Mouse (Mus musculus) stomach, postnatal 0 days (tissue): ENCODE results near the gene 2210408I21Rik. TPM values are rescaled to one million over a fixed set of nuclear protein-coding genes. Genes with fewer than 3 reads are reported as not detected.
"Not testable (repeated sequence)": the region's sequence is repeated elsewhere in the genome, so short reads cannot be mapped to it uniquely, and the experiment has no call there.

Experiments
- ATAC-seq: fragments of 200-750 bp; cut with Nextera tagmentation; 2 replicates; pipeline ENCODE4 v1.8.0; 2017; ENCODE audit not compliant: low FRiP score, low TSS enrichment
- DNase-seq: peaks from one replicate; pipeline ENCODE4 v3.0.0-alpha.2; 2016; ENCODE audit warnings: low spot score
- H3K27ac ChIP-seq: fragments of 300-500 bp; sonication (generic); replicated peaks from 2 replicates; pipeline ENCODE4 v1.5.1; 2014; ENCODE audit warnings: mild to moderate bottlenecking, control low read depth
- H3K27me3 ChIP-seq: fragments of 300-500 bp; sonication (generic); 2 replicates; pipeline ENCODE4 v1.6.1; 2014; ENCODE audit warnings: low read length; ENCODE audit not compliant: control insufficient read depth, insufficient read depth
- H3K36me3 ChIP-seq: fragments of 300-500 bp; sonication (generic); 2 replicates; pipeline ENCODE4 v1.6.1; 2014; ENCODE audit warnings: low read length, mixed read lengths; ENCODE audit not compliant: control insufficient read depth, insufficient read depth
- H3K4me1 ChIP-seq: fragments of 300-500 bp; sonication (generic); replicated peaks from 2 replicates; pipeline ENCODE4 v1.6.1; 2014; ENCODE audit warnings: antibody characterized with exemption; ENCODE audit not compliant: control insufficient read depth, insufficient read depth
- H3K4me2 ChIP-seq: fragments of 300-500 bp; sonication (generic); replicated peaks from 2 replicates; pipeline ENCODE4 v1.6.1; 2014; ENCODE audit warnings: low read depth, mild to moderate bottlenecking, control low read depth, moderate library complexity
- H3K4me3 ChIP-seq: fragments of 300-500 bp; sonication (generic); 2 replicates; pipeline ENCODE4 v1.5.1; 2014; ENCODE audit warnings: low read depth, low read length, control low read depth
- H3K9ac ChIP-seq: fragments of 300-500 bp; sonication (generic); 2 replicates; pipeline ENCODE4 v1.6.1; 2014; ENCODE audit warnings: mild to moderate bottlenecking, low read length, control low read depth, mixed read lengths
- H3K9me3 ChIP-seq: fragments of 300-500 bp; sonication (generic); 2 replicates; pipeline ENCODE4 v1.6.1; 2016; ENCODE audit warnings: low read length; ENCODE audit not compliant: control insufficient read depth
- CTCF ChIP-seq: IDR thresholded peaks from 2 replicates; pipeline ENCODE4 v1.5.1; 2016; ENCODE audit warnings: antibody characterized with exemption, low read depth, mild to moderate bottlenecking, moderate library complexity
- EP300 ChIP-seq: optimal IDR thresholded peaks from 2 replicates; pipeline ENCODE3; 2016; ENCODE audit warnings: antibody characterized with exemption
- WGBS: fragments of 180-500 bp; shearing (Covaris S2); extraction: QIAGEN DNeasy Blood & Tissue Kit; methylation state at CpG from one replicate; pipeline ENCODE4 v1.1.7; 2014; 5-methylcytosine and 5-hydroxymethylcytosine counted together
- polyA plus RNA-seq: library from polyadenylated mRNA; unstranded; fragments of >200 nt; fragmentation: Nextera tagmentation; extraction: Ambion mirVana; gene quantifications from 2 replicates; pipeline ENCODE4 v1.2.1, GENCODE M21; 2015

Gene 2210408I21Rik
- polyA plus RNA-seq, result 4.1 and 4.7 TPM in 2 replicates

- whole genome bisulfite sequencing, result 1% methylated on average over 63 of the region's 65 CpGs
- H3K36me3 ChIP-seq, result no peaks in the 10 kb centered on the region
- peak within 1 kb of the TSS; percentile 84 for H3K4me3 ChIP-seq
- peak; percentile 99 for ATAC-seq
- peak within 1 kb of the TSS; percentile 82 for H3K9ac ChIP-seq
- H3K4me2 ChIP-seq, result peak within 1 kb of the TSS; percentile 62
- TF ChIP-seq EP300 (no peak), CTCF (no peak)
- H3K27ac ChIP-seq, result peak within 1 kb of the TSS; percentile 86
- H3K27me3 ChIP-seq, result no peaks in the 10 kb centered on the region
- no peaks in the 10 kb centered on the region for H3K4me1 ChIP-seq
- DNase-seq, result peak; percentile 92
- H3K9me3 ChIP-seq, result no peaks in the 10 kb centered on the region
Measured at GRCm38 (mm10) chr13:77134931-77135620, at the start of gene 2210408I21Rik, which contains the start of gene Slf1. Gene 2210408I21Rik, plus strand, starts transcription at chr13:77135540. Gene Slf1, minus strand, starts transcription at chr13:77135473.

GRCm38 (mm10) chr13:77092876-77093275 is 42.5 kb upstream of the 2210408I21Rik start:
- not testable (repeated sequence) for H3K36me3 ChIP-seq

GRCm38 (mm10) chr13:77107734-77108133 is 27.6 kb upstream of the 2210408I21Rik start:
- TF ChIP-seq EP300 (no peak), CTCF (no peak)
- no peak overlapping the region for H3K27ac ChIP-seq
- no peaks in the 10 kb centered on the region for H3K27me3 ChIP-seq
- ATAC-seq (no peak), DNase-seq (no peak)
- no peak overlapping the region for H3K4me3 ChIP-seq
- no peaks in the 10 kb centered on the region for H3K36me3 ChIP-seq
- no peak overlapping the region for H3K9ac ChIP-seq
- H3K4me2 ChIP-seq, result no peak overlapping the region
- H3K9me3 ChIP-seq, result no peaks in the 10 kb centered on the region
- no peaks in the 10 kb centered on the region for H3K4me1 ChIP-seq

More at GRCm38 (mm10) chr13:77092876-77093275, 42.5 kb upstream of the 2210408I21Rik start:
- H3K27ac ChIP-seq, H3K9me3 ChIP-seq, H3K9ac ChIP-seq, DNase-seq, ATAC-seq, H3K27me3 ChIP-seq, H3K4me3 ChIP-seq, H3K4me1 ChIP-seq, H3K4me2 ChIP-seq: not testable (repeated sequence)
- WGBS, result 100% methylated on average over 1 of the region's 1 CpGs

GRCm38 (mm10) chr13:77118695-77119094 is 16.6 kb upstream of the 2210408I21Rik start:
- no peaks in the 10 kb centered on the region for H3K9me3 ChIP-seq
- no peak overlapping the region for H3K4me3 ChIP-seq
- no peaks in the 10 kb centered on the region for H3K36me3 ChIP-seq
- no peak overlapping the region for H3K9ac ChIP-seq
- 84% methylated on average over 4 of the region's 4 CpGs for WGBS
- ATAC-seq, result no peak
- DNase-seq, result no peak
- no peaks in the 10 kb centered on the region for H3K4me1 ChIP-seq
- no peaks in the 10 kb centered on the region for H3K27me3 ChIP-seq
- no peak overlapping the region for H3K4me2 ChIP-seq
- H3K27ac ChIP-seq, result no peak overlapping the region
- TF ChIP-seq CTCF (no peak), EP300 (no peak)

- Histone ChIP-seq H3K9ac (no peak overlapping the region), H3K36me3 (no peaks in the 10 kb centered on the region), H3K4me2 (no peak overlapping the region), H3K4me3 (no peak overlapping the region), H3K4me1 (no peaks in the 10 kb centered on the region), H3K9me3 (no peaks in the 10 kb centered on the region), H3K27ac (no peak overlapping the region), H3K27me3 (no peaks in the 10 kb centered on the region)
- DNase-seq (no peak), ATAC-seq (no peak)
- 92% methylated on average over 3 of the region's 3 CpGs for WGBS
- TF ChIP-seq EP300, result no peak
- no peak for TF ChIP-seq CTCF
Measured at GRCm38 (mm10) chr13:77125159-77125558, 10.2 kb upstream of the 2210408I21Rik start.

- TF ChIP-seq CTCF (no peak), EP300 (no peak)
- 74% methylated on average over 2 of the region's 2 CpGs for WGBS
- H3K36me3 ChIP-seq, result no peaks in the 10 kb centered on the region
Measured at GRCm38 (mm10) chr13:77128240-77128639, 7.1 kb upstream of the 2210408I21Rik start.

More at GRCm38 (mm10) chr13:77128240-77128639, 7.1 kb upstream of the 2210408I21Rik start:
- Histone ChIP-seq H3K4me3 (no peak overlapping the region), H3K4me1 (no peaks in the 10 kb centered on the region), H3K27ac (no peak overlapping the region), H3K27me3 (no peaks in the 10 kb centered on the region), H3K9ac (no peak overlapping the region), H3K9me3 (no peaks in the 10 kb centered on the region), H3K4me2 (no peak overlapping the region)
- DNase-seq (no peak), ATAC-seq (no peak)
